Mouse (Mus musculus): ENCODE measurements around the gene Arl5c. TPM values are rescaled to one million over a fixed set of nuclear protein-coding genes. Genes with fewer than 3 reads are reported as not detected.

Gene Arl5c
- polyA plus RNA-seq, 1 experiment from 2014 or later, result 12.4 TPM

DNA sequence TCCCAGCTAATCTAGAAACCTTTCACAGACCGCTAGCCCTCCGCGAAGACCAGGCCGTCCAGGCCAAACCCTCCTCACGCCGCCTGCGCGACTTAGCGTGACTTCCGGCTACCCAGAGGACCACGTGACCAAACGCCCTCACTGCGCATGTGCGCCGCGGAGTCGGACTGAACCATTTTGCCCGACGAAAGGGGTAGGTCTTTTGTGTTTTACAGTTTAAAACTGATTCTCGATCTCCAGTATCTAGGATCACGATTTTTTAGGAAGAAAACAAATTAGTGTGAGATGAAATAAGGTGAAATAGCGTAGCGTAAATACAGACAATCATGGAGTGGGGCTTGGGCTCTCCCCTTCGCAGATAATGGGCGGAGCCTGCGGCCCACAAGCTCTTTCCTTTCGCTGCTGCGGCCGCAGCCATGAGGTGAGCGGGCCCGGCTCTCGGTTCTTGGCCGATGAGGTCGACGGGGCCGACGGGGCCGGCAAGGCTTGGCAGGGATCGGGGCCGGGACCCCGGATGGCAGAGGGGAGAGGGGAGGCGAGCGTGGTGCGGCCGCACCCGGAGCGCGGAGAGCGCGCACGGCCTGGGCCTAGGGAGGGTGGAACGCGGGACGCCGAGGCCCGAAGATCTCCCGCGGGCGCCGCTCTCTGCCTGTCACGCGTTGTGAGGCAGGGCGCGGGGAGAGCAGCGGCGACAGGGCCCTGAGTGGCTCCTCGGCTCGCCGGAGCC lies 30.8 kb upstream of the Arl5c start, which contains the start of gene Rpl19:
Gene Rpl19 (plus strand): TSS at position 141 of the 727 bp plus-strand sequence.
- Histone ChIP-seq H3K4me3 (peak within 1 kb of the TSS; percentile 99), H3K4me1 (peaks cover 32% of the 10 kb centered on the region), H3K36me3 (peaks cover 36% of the 10 kb centered on the region), H3K27ac (peak within 1 kb of the TSS; percentile 99), H3K27me3 (ENCODE audit: low read depth, poor library complexity, severe bottlenecking) (no peaks in the 10 kb centered on the region), H3K9me3 (replicated peaks) (no peaks in the 10 kb centered on the region)
- WGBS, result under 1% methylated on average over 69 of the region's 69 CpGs
- peak; percentile 96 for DNase-seq (ENCODE audit: low spot score)

DNA sequence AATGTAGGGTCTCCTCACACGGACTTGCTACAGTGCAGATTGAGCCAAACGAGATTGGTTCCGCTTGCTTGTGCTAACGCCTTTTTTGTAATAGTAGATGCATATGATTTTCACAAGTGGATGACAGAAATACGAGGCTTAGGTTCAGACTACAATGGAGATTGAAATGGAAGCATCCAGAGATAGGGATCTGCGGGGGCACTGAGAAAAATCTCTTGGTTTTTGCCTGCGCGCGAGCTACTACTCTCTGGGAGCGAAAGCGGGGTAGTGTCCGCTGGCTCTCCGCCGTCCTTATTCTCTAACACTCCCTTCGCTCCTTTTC lies 30.2 kb upstream of the Arl5c start:
- DNase-seq (ENCODE audit: low spot score), result no peak
- Histone ChIP-seq H3K27me3 (ENCODE audit: low read depth, poor library complexity, severe bottlenecking) (peaks cover 3% of the 10 kb centered on the region), H3K36me3 (peaks cover 34% of the 10 kb centered on the region), H3K27ac (peak overlapping the region; percentile 99), H3K9me3 (replicated peaks) (no peaks in the 10 kb centered on the region), H3K4me3 (peak overlapping the region; percentile 99), H3K4me1 (peaks cover 37% of the 10 kb centered on the region)
- 7% methylated on average over 15 of the region's 15 CpGs for WGBS

DNA sequence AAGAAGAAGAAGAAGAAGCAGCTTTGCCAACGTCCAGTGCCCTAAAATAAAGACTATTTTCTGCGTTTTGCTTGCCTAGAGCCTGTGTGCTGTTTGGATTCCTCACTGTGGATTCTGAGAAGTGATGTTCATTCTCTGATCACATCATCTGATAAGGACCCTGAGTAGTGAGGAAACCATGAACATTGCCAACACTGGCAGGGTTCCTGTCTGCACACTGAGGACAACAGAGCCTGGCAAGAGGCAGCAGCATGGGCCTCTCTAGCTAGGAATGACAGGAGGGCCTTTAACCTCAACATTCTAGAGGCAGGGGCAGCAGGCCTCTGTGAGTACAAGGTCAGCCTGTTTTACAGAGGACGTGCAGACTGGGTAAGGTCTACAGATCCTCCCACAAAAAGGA lies 28.5 kb upstream of the Arl5c start:
- no peak overlapping the region for H3K27ac ChIP-seq
- WGBS, result 91% methylated on average over 3 of the region's 3 CpGs
- no peak for DNase-seq (ENCODE audit: low spot score)
- H3K36me3 ChIP-seq, result peaks cover 17% of the 10 kb centered on the region
- H3K27me3 ChIP-seq (ENCODE audit: low read depth, poor library complexity, severe bottlenecking), result peaks cover 19% of the 10 kb centered on the region
- peaks cover 52% of the 10 kb centered on the region for H3K4me1 ChIP-seq
- no peak overlapping the region for H3K4me3 ChIP-seq
- no peaks in the 10 kb centered on the region for H3K9me3 ChIP-seq (replicated peaks)

DNA sequence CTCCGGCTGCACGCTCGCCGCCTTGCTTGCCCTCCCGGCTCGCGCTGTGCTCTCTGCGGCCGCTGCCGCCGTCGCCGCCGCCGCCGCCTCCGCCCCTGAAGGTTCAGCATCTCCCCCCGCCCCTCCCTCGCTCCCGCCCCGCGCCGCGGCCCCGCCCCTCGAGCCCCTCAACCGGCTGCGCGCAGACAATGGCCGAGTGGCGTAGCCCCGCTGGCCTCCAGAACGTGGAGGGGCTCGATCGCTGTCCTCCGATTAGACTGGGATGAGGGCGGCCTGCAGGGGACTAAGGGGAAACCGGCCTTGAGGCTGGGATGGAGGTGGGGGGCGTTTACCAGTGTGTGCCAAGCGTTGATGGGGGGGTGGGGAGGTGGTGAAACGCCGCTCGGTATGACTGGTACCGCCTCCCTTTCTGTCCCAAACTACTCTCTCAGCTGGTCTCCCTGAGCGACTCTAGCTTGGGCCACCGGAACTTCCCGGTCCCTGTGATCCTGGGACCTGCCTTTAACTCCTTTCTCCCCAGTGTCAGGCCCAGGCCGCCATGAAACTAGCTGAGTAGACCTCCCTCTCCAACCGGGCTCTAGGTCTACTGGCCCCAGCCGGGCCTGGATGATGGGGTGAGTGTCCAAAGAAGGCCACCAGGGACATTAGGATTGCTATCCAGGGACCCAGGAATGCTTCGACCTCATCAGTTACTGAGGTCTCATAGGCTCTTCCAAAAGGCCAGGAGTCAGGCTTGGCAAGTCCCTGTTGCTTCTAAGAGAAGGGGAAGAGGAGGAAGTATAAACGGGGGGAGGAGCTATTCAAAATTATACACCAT lies 26.8 kb upstream of the Arl5c start, which contains the start of gene Cacnb1:
Gene Cacnb1 (minus strand): TSS at position 480 of the 817 bp plus-strand sequence.
- Histone ChIP-seq H3K27ac (peak within 1 kb of the TSS; percentile 94), H3K9me3 (replicated peaks) (no peaks in the 10 kb centered on the region), H3K4me1 (peaks cover 58% of the 10 kb centered on the region), H3K27me3 (ENCODE audit: low read depth, poor library complexity, severe bottlenecking) (peaks cover 22% of the 10 kb centered on the region), H3K36me3 (peaks cover 6% of the 10 kb centered on the region; the same call in 1 of the 2 replicates), H3K4me3 (peak within 1 kb of the TSS; percentile 85)
- DNase-seq (ENCODE audit: low spot score), result peak; percentile 89
- 3% methylated on average over 43 of the region's 52 CpGs for WGBS

DNA sequence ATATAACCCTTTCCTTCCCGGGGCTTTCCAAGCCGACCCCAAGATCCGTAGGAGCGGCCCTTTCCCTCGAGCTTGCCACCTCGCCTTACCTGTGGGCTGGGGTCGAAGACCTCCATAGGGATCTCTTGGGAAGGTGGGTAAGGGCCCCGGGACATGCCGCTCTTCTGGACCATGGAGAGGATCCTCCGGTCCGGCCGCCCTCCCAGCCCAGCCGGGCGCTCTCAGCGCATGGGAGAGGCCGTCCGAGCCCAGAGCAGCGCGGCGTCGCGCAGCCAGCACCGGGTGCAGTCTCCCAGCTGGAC lies 26.2 kb upstream of the Arl5c start:
- no peak for DNase-seq (ENCODE audit: low spot score)
- peaks cover 56% of the 10 kb centered on the region for H3K4me1 ChIP-seq
- H3K9me3 ChIP-seq (replicated peaks), result no peaks in the 10 kb centered on the region
- H3K36me3 ChIP-seq, result peaks cover 12% of the 10 kb centered on the region; the same call in 1 of the 2 replicates
- peak overlapping the region; percentile 85 for H3K4me3 ChIP-seq
- peaks cover 22% of the 10 kb centered on the region for H3K27me3 ChIP-seq (ENCODE audit: low read depth, poor library complexity, severe bottlenecking)
- under 1% methylated on average over 23 of the region's 23 CpGs for WGBS
- H3K27ac ChIP-seq, result peak overlapping the region; percentile 94

DNA sequence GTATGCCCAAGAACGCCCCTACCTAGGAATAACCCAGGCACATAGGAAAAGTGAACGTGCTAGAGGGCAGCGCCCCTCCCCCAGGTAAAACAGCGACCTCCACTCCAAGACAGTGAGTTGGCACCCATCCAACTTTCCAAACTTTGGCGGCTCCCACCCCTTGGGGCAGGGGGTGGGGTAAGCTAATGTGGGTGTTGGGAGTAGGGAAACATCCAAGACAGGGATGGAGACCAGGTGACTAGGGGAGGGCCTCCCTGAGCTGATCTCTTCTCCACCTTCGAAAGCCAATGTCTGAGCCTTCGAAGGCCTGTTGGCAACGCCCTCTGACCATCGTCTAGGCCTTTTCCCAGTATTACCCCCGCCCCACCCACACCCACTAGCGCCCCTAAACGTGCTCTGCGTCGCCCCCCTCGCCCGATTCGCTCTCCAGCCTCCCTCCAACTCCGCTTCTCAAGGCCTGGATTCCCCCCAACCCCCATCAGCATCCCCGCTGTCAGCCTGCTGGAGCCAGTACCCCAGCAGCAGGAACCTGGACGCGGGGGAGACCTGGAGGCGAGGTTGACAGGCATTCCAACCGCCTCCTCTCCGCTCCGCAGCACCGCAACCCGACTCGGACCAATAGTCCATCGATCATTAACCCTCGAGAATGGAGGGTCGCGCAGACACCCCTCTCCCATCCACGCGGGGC lies 25.7 kb upstream of the Arl5c start:
- H3K9me3 ChIP-seq (replicated peaks), result no peaks in the 10 kb centered on the region
- WGBS, result 5% methylated on average over 33 of the region's 34 CpGs
- peaks cover 22% of the 10 kb centered on the region for H3K27me3 ChIP-seq (ENCODE audit: low read depth, poor library complexity, severe bottlenecking)
- H3K36me3 ChIP-seq, result peaks cover 16% of the 10 kb centered on the region
- peak overlapping the region; percentile 85 for H3K4me3 ChIP-seq
- peaks cover 56% of the 10 kb centered on the region for H3K4me1 ChIP-seq
- peak overlapping the region; percentile 94 for H3K27ac ChIP-seq
- DNase-seq (ENCODE audit: low spot score), result peak; percentile 68

DNA sequence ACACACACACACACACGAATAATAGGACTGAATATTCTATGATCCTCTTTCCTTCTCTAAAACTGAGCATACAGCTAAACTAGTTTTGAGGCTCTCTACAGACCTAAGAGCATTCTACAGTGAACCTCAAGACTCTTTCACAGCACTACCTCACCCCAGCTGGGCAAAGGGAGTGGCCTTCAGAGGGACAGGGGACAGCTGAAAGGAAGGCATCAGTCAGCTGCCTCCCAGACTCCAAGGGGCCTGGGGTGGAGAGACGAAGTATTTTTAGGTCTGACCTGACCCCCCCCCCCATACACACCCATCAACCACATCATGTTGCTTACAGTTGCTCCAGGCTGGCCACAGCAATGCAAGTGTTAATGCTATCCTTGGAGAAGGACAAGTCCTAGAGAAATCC lies 25.1 kb upstream of the Arl5c start:
- Histone ChIP-seq H3K27ac (peak overlapping the region; percentile 94; the same call in 1 of the 2 replicates), H3K4me3 (peak overlapping the region; percentile 85), H3K27me3 (ENCODE audit: low read depth, poor library complexity, severe bottlenecking) (peaks cover 22% of the 10 kb centered on the region), H3K9me3 (replicated peaks) (no peaks in the 10 kb centered on the region), H3K36me3 (peaks cover 22% of the 10 kb centered on the region), H3K4me1 (peaks cover 56% of the 10 kb centered on the region)
- DNase-seq (ENCODE audit: low spot score), result no peak
- 61% methylated on average over 2 of the region's 2 CpGs for WGBS

DNA sequence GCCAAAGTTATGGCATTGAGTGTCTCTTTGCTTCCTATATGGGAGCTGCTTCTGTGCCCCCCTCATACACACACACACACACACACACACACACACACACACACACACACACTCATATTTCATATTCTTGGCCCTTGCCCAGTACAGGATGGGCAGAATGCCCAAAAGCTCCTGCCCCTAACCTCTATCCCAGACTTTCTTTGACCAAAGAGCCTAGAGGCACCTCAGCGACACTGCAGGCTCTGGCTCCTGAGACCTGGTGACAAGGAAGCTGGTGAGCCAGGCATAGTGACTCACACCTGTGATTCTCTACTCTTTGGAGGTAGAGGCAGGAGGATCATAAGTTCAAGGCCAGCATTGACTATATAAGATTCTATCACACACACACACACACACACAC lies 24.7 kb upstream of the Arl5c start:
- peaks cover 51% of the 10 kb centered on the region for H3K4me1 ChIP-seq
- WGBS, result 57% methylated on average over 1 of the region's 1 CpGs
- H3K9me3 ChIP-seq (replicated peaks), result no peaks in the 10 kb centered on the region
- no peak overlapping the region for H3K27ac ChIP-seq
- peaks cover 22% of the 10 kb centered on the region for H3K27me3 ChIP-seq (ENCODE audit: low read depth, poor library complexity, severe bottlenecking)
- peaks cover 26% of the 10 kb centered on the region for H3K36me3 ChIP-seq
- no peak overlapping the region for H3K4me3 ChIP-seq
- DNase-seq (ENCODE audit: low spot score), result no peak

DNA sequence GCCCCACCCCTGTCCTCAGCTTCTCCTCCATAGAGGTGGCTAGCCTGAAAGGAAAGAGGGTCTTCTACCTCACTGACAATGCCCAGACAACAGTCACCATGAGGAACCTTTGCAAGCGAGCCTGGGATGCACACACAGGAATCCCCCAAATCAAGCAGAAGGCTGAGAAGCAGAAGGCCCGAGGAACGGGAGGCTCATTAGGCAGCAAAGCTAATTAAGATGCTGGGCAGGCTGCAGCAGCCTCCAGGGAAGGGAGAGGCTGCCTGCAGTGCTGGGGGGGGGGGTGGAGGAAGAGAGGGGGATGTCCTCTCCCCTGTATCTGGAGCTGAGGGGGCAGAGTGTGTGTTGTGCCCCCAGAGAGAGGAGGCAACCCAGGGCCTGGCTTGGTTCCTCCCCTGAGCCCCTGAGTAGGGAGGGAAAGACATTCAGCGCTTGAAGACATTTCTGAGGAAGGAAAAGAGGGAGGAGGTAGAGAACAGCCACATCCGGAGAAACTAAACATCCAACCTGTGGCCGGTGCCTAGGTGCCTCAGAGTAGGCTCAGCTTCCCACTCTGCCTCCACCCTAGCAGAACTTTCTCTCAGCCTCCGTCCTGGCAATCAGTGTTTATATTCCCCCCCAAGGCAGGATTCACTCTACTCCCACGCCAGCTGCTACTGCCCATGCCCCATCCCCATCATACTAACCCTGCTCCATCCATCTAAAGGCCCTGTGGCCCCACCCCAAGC lies 24.1 kb upstream of the Arl5c start:
- peak overlapping the region; percentile 43; the same call in 1 of the 2 replicates for H3K27ac ChIP-seq
- peak overlapping the region; percentile 18; the same call in 1 of the 2 replicates for H3K4me3 ChIP-seq

DNA sequence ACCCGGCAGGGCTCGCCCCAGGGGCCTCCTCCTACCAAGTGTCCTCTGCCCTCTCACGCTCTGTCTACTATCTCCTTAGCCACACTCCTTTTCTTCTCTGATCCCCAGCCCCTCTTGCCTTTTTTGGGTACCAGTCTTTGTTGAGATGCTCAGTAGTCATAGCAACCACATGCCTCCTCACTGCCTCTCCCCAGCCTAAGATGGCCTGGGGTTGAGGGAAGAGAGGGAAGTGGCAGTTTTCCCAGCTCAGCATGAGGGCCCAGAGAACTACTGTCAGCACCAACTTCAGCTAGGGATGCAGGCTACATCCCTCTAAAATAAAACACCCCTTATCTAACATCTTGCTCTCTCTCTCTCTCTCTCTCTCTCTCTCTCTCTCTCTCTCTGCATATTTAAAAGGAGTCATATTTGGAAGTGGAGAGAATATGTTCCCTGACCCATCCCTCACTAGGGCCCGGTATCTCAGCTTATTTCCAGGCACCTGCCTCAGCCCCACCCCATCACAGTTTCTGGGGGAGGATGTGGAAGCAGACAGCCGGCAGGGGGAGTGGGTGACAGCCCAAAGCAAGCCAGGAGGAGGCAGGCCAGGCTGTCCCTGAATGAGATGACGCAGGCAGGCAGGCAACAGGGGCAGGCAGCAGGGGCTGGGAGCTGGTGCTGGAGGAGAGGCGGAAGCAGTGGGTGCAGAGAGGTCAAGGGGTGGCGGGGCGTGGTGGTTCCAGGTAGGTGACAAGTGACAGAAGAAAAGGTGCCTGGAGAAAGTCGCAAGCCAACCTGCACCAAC lies 23.1 kb upstream of the Arl5c start:
- DNase-seq (ENCODE audit: low spot score), result no peak
- H3K4me1 ChIP-seq, result peaks cover 50% of the 10 kb centered on the region
- H3K27ac ChIP-seq, result no peak overlapping the region
- 0 out of 2 replicates have a peak overlapping the region, but pooled peaks have one; percentile 12 for H3K4me3 ChIP-seq
- 33% methylated on average over 10 of the region's 10 CpGs for WGBS
- peaks cover 22% of the 10 kb centered on the region for H3K27me3 ChIP-seq (ENCODE audit: low read depth, poor library complexity, severe bottlenecking)
- H3K36me3 ChIP-seq, result peaks cover 40% of the 10 kb centered on the region
- H3K9me3 ChIP-seq (replicated peaks), result no peaks in the 10 kb centered on the region

More for the DNA sequence above, 24.1 kb upstream of the Arl5c start:
- Histone ChIP-seq H3K4me1 (peaks cover 50% of the 10 kb centered on the region), H3K27me3 (ENCODE audit: low read depth, poor library complexity, severe bottlenecking) (peaks cover 22% of the 10 kb centered on the region), H3K9me3 (replicated peaks) (no peaks in the 10 kb centered on the region), H3K36me3 (peaks cover 32% of the 10 kb centered on the region)
- WGBS, result 41% methylated on average over 8 of the region's 8 CpGs
- no peak for DNase-seq (ENCODE audit: low spot score)

DNA sequence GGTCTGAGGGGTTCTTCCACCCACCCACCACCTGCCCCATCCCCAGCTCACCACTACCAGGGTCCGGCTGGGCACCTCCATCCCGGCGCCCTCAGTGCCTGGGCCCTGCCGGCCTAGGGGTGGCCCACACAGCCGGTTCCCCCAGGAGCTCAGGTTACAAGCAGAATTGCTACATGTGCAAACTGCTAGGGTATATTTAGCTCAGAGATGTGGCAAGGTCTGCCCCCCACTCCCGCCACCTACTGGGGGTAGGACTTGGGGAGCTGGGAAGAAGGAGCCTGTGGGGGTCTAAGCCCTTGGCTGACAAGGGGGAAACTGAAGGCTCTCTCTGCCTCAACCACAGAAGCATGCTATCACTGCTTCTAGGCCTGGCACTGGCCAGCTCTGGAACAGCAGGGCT lies 22.2 kb upstream of the Arl5c start:
- H3K4me3 ChIP-seq, result no peak overlapping the region
- 60% methylated on average over 6 of the region's 6 CpGs for WGBS
- H3K9me3 ChIP-seq (replicated peaks), result no peaks in the 10 kb centered on the region
- no peak overlapping the region for H3K27ac ChIP-seq
- H3K27me3 ChIP-seq (ENCODE audit: low read depth, poor library complexity, severe bottlenecking), result peaks cover 22% of the 10 kb centered on the region
- H3K4me1 ChIP-seq, result peaks cover 47% of the 10 kb centered on the region
- peaks cover 40% of the 10 kb centered on the region for H3K36me3 ChIP-seq
- no peak for DNase-seq (ENCODE audit: low spot score)

DNA sequence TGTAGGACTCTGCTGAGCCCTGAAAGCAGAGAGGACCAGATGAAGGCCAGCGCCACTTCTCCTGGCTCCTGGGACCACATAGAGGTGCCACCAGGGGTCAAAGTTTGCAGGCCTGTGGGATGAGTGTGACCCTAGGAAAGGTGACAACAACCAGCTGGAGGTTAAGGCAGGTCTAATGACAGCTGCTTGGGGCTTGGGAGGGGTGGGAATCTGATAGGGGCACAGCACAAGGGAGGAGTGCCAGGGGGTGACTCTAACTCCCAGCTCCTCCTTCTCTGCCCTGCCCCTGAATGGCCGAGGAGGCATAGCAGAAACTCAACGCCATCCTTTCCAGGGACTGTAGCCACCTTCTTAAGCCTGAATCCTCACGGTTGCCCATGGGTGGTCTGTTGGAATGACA lies 20.8 kb upstream of the Arl5c start:
- Histone ChIP-seq H3K36me3 (peaks cover 43% of the 10 kb centered on the region), H3K4me1 (peaks cover 43% of the 10 kb centered on the region), H3K27me3 (ENCODE audit: low read depth, poor library complexity, severe bottlenecking) (peaks cover 32% of the 10 kb centered on the region), H3K4me3 (no peak overlapping the region), H3K9me3 (replicated peaks) (no peaks in the 10 kb centered on the region), H3K27ac (no peak overlapping the region)
- DNase-seq (ENCODE audit: low spot score), result no peak
- WGBS, result 71% methylated on average over 4 of the region's 4 CpGs

All from limb, embryonic 10.5 days (tissue).